20 mouse cellular contexts compared by ENCODE assay signal in genomic region chr7:141297926-141298650, GRCm38 (mm10). TPM values are rescaled to one million over a fixed set of nuclear protein-coding genes. Genes with fewer than 3 reads are reported as not detected.
"Had no signal": no experiment of that assay in that cellular context is flagged by ENCODE, and none has a peak within 500 bp of the region (broad histone marks: within the 10 kb centered on the region; RNA-seq: fewer than 3 reads in every experiment).

No protein-coding gene starts in this region.

- H3K27ac ChIP-seq: kidney, postnatal 0 days; limb, embryonic 12.5 days; lung, embryonic 15.5 days; macrophage; neural tube, embryonic 12.5 days; stomach, embryonic 15.5 days had no signal

- DNase-seq: kidney, adult 11 months; kidney, adult 9 months; kidney, postnatal 36 days; layer of hippocampus, adult 9-11 months; layer of hippocampus, postnatal 36 days; lung, postnatal 14 days; midbrain, embryonic 14.5 days; retina, postnatal 1 day; thymus, adult 2 months; thymus, postnatal 36 days had no signal

- H3K9ac ChIP-seq: limb, embryonic 12.5 days; lung, embryonic 15.5 days; neural tube, embryonic 12.5 days; stomach, embryonic 15.5 days had no signal

- H3K4me2 ChIP-seq: limb, embryonic 12.5 days; lung, embryonic 15.5 days; neural tube, embryonic 12.5 days; stomach, embryonic 15.5 days had no signal

- H3K4me3 ChIP-seq: limb, embryonic 12.5 days; lung, embryonic 15.5 days; neural tube, embryonic 12.5 days; stomach, embryonic 15.5 days had no signal

- H3K9me3 ChIP-seq: limb, embryonic 12.5 days; lung, embryonic 15.5 days; neural tube, embryonic 12.5 days; stomach, embryonic 15.5 days had no signal

RNA-seq across cellular contexts. Expression of gene Drd4, which starts 6.3 kb away (rescaled TPM):
- total RNA-seq: layer of hippocampus, adult 18-20 months; liver, adult 2 months; neutrophil, adult 5-6 weeks had no signal
- polyA plus RNA-seq: liver, adult 2 months; macrophage had no signal

RNA-seq across cellular contexts. Expression of gene Sct, which starts 19.2 kb away (rescaled TPM):
- total RNA-seq: layer of hippocampus, adult 18-20 months; layer of hippocampus, postnatal 36 days; left cerebral cortex, postnatal 36 days; liver, adult 2 months; neutrophil, adult 5-6 weeks had no signal
- polyA plus RNA-seq: liver, adult 2 months; macrophage had no signal

RNA-seq across cellular contexts. Expression of gene Cdhr5, which starts 21.5 kb away (rescaled TPM):
- total RNA-seq: layer of hippocampus, adult 18-20 months; layer of hippocampus, postnatal 36 days; left cerebral cortex, postnatal 36 days; neutrophil, adult 5-6 weeks had no signal
- polyA plus RNA-seq: limb, embryonic 12.5 days; lung, embryonic 15.5 days; macrophage; midbrain, embryonic 14.5 days; neural tube, embryonic 12.5 days had no signal
